Mouse (Mus musculus): Measurements from ENCODE around the gene Apoh. TPM values are rescaled to one million over a fixed set of nuclear protein-coding genes. Genes with fewer than 3 reads are reported as not detected.

Apoh gene
- polyA plus RNA-seq, 1 experiment from 2014 or later: not detected

DNA sequence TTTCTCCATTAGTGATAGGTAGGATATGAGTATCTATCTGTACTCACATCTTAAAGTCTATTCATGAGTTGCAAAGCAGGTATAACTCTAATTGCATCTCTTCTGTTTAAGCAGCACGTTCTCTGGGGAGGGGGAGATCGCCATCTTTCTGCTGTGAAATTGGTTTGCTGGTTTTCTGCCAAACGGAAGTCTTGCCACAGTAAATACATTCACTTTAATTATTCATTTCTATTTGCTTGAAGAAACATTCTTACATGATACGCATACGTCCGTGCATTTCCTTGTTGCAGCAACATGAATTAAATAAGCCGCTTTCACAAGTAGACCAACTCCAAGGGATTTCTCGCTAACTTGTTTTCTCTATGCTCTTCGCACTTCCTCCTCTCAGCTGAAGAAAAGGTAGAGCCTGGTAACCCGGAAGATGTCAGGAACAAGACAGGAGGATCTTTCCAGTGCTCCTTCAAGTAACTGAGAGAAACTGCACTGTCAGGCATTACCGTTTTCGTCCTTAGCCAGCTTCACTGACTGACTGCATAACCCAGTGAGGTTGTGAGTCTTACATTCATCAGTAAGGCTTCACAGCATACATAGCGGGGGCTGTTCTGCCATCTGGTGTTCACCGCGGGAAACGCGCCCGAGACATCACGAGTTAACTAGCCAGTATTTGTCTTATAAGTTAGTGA, 34.7 kb downstream of the Apoh start:
- H3K27me3 ChIP-seq (ENCODE audit: control insufficient read depth, insufficient read depth, low read length): no peaks in the 10 kb centered on the region
- no peaks in the 10 kb centered on the region; the same call in 1 of the 2 replicates for H3K9me3 ChIP-seq (ENCODE audit: control insufficient read depth, low read length)
- no peak overlapping the region for H3K4me2 ChIP-seq (ENCODE audit: low read depth, severe bottlenecking)
- no peaks in the 10 kb centered on the region for H3K36me3 ChIP-seq (ENCODE audit: control insufficient read depth, insufficient read depth, low read length)
- no peak overlapping the region for H3K9ac ChIP-seq (ENCODE audit: low read length)
- DNase-seq (ENCODE audit: low spot score) (peak; percentile 88), ATAC-seq (ENCODE audit: insufficient number of reproducible peaks, low FRiP score, low TSS enrichment, low read depth) (no peak)
- whole genome bisulfite sequencing: 45% methylated on average over 19 of the region's 19 CpGs
- no peak overlapping the region for H3K4me3 ChIP-seq (ENCODE audit: low read depth, low read length)
- H3K27ac ChIP-seq (replicated peaks; ENCODE audit: low read depth, low read length): no peak overlapping the region
- H3K4me1 ChIP-seq (ENCODE audit: control insufficient read depth, insufficient read depth, low read length): no peaks in the 10 kb centered on the region

DNA sequence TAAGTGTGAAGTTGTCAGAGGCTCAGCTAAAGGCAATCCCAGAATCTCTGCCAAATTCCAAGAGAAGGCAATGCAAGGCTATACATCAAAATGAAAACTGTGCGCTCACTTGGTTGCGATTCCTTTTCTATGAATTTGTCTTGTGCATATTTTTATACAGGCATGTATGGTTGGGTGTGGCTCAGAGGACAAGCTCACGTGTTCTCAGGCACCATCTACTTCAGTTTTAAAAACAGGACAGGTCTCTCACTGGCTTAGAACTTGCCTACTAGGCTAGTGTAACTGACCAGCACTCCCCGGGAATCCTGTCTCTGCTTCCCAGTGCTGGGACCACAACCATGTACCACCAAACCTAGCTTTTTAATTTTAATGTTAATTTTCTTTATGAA, 35.2 kb downstream of the Apoh start:
- no peak overlapping the region for H3K9ac ChIP-seq (ENCODE audit: low read length)
- no peak overlapping the region for H3K4me2 ChIP-seq (ENCODE audit: low read depth, severe bottlenecking)
- no peak overlapping the region for H3K27ac ChIP-seq (replicated peaks; ENCODE audit: low read depth, low read length)
- H3K4me1 ChIP-seq (ENCODE audit: control insufficient read depth, insufficient read depth, low read length): no peaks in the 10 kb centered on the region
- no peak for DNase-seq (ENCODE audit: low spot score)
- H3K27me3 ChIP-seq (ENCODE audit: control insufficient read depth, insufficient read depth, low read length): no peaks in the 10 kb centered on the region
- H3K4me3 ChIP-seq (ENCODE audit: low read depth, low read length): no peak overlapping the region
- no peak for ATAC-seq (ENCODE audit: insufficient number of reproducible peaks, low FRiP score, low TSS enrichment, low read depth)
- 78% methylated on average over 4 of the region's 4 CpGs for WGBS
- no peaks in the 10 kb centered on the region for H3K36me3 ChIP-seq (ENCODE audit: control insufficient read depth, insufficient read depth, low read length)
- no peaks in the 10 kb centered on the region; the same call in 1 of the 2 replicates for H3K9me3 ChIP-seq (ENCODE audit: control insufficient read depth, low read length)

DNA sequence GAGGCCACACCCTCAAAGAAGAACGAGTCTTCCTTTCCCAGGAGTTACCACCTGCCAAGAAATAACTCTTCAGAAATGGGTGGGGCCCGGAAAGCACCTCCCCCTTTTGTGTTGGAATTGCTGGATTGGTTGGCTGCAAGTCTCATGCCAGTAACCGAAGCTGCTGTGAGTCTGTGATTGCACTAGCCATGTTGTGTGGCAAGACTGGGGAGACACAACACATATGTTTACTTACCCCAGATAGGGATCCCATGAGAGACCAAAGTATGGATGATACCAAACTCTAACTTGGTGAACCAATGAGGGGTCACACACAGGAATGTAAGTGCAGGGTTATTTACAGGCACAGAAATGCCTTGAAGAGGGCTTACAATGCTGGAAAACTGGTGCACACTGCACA, 39.5 kb downstream of the Apoh start:
- no peak overlapping the region for H3K4me3 ChIP-seq (ENCODE audit: low read depth, low read length)
- H3K27me3 ChIP-seq (ENCODE audit: control insufficient read depth, insufficient read depth, low read length): no peaks in the 10 kb centered on the region
- no peak for DNase-seq (ENCODE audit: low spot score)
- no peak overlapping the region for H3K9ac ChIP-seq (ENCODE audit: low read length)
- no peaks in the 10 kb centered on the region for H3K4me1 ChIP-seq (ENCODE audit: control insufficient read depth, insufficient read depth, low read length)
- ATAC-seq (ENCODE audit: insufficient number of reproducible peaks, low FRiP score, low TSS enrichment, low read depth): no peak
- no peak overlapping the region for H3K27ac ChIP-seq (replicated peaks; ENCODE audit: low read depth, low read length)
- no peaks in the 10 kb centered on the region for H3K36me3 ChIP-seq (ENCODE audit: control insufficient read depth, insufficient read depth, low read length)
- H3K4me2 ChIP-seq (ENCODE audit: low read depth, severe bottlenecking): no peak overlapping the region
- WGBS: 78% methylated on average over 3 of the region's 3 CpGs
- no peaks in the 10 kb centered on the region; the same call in 1 of the 2 replicates for H3K9me3 ChIP-seq (ENCODE audit: control insufficient read depth, low read length)

DNA sequence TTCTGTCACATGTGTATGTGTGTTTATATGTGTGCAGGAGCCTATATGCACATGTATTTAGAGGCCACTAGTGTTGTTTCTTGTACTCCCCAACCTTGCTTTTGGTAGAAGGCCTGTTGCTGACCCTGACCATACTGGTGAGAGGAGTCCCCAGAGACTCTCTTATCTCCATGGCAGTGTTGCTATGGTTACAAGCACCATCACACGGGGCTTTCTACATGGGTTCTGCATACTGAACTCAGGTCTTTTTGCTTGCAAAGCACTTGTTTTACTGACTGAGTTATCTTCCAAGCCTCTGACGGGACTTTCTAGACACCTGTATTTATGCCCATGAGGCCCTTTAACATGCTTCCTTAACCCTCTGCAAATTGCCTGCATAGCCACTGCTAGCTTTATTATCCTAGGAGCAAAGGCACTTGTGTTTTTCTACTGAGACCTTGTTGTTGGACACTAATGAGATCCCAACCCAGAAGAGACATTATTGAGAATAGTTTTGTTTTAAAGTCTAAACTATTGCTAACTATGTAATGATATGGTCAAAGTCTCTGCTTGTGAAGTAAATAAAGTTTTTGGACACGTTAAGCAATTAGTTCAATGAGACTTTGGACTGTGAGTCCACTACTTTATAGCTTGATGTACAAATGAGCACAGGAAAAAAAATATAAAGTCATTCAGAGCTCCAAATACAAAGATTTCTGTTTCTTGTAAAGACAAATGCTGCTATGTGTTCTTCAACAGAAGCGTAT, 41.9 kb downstream of the Apoh start:
- Histone ChIP-seq H3K9ac (ENCODE audit: low read length) (no peak overlapping the region), H3K4me3 (ENCODE audit: low read depth, low read length) (no peak overlapping the region), H3K9me3 (ENCODE audit: control insufficient read depth, low read length) (no peaks in the 10 kb centered on the region; the same call in 1 of the 2 replicates), H3K36me3 (ENCODE audit: control insufficient read depth, insufficient read depth, low read length) (no peaks in the 10 kb centered on the region), H3K4me2 (ENCODE audit: low read depth, severe bottlenecking) (no peak overlapping the region), H3K27me3 (ENCODE audit: control insufficient read depth, insufficient read depth, low read length) (no peaks in the 10 kb centered on the region), H3K27ac (replicated peaks; ENCODE audit: low read depth, low read length) (no peak overlapping the region), H3K4me1 (ENCODE audit: control insufficient read depth, insufficient read depth, low read length) (no peaks in the 10 kb centered on the region)
- ATAC-seq (ENCODE audit: insufficient number of reproducible peaks, low FRiP score, low TSS enrichment, low read depth): no peak
- 70% methylated on average over 4 of the region's 4 CpGs for WGBS
- no peak for DNase-seq (ENCODE audit: low spot score)

DNA sequence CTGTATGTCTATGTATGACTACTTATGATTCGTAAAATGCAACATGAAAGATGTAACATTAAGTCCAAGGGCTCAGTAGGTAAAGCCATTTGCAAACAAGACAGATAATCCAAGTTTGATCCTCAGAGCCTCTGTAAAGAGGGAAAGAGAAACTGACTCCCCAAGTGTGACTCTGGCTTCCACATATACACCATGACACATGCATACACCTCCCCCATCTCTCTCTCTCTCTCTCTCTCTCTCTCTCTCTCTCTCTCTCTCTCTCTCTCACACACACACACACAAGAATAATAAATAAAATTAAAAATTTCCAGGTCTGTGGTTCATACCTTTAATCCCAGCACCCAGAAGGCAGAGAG, 42.5 kb downstream of the Apoh start:
- H3K27ac ChIP-seq (replicated peaks; ENCODE audit: low read depth, low read length): no peak overlapping the region
- WGBS: 93% methylated on average over 1 of the region's 1 CpGs
- no peak overlapping the region for H3K4me2 ChIP-seq (ENCODE audit: low read depth, severe bottlenecking)
- no peaks in the 10 kb centered on the region for H3K4me1 ChIP-seq (ENCODE audit: control insufficient read depth, insufficient read depth, low read length)
- no peak for ATAC-seq (ENCODE audit: insufficient number of reproducible peaks, low FRiP score, low TSS enrichment, low read depth)
- DNase-seq (ENCODE audit: low spot score): no peak
- H3K9ac ChIP-seq (ENCODE audit: low read length): no peak overlapping the region
- no peak overlapping the region for H3K4me3 ChIP-seq (ENCODE audit: low read depth, low read length)
- H3K27me3 ChIP-seq (ENCODE audit: control insufficient read depth, insufficient read depth, low read length): no peaks in the 10 kb centered on the region
- no peaks in the 10 kb centered on the region for H3K36me3 ChIP-seq (ENCODE audit: control insufficient read depth, insufficient read depth, low read length)
- no peaks in the 10 kb centered on the region; the same call in 1 of the 2 replicates for H3K9me3 ChIP-seq (ENCODE audit: control insufficient read depth, low read length)

DNA sequence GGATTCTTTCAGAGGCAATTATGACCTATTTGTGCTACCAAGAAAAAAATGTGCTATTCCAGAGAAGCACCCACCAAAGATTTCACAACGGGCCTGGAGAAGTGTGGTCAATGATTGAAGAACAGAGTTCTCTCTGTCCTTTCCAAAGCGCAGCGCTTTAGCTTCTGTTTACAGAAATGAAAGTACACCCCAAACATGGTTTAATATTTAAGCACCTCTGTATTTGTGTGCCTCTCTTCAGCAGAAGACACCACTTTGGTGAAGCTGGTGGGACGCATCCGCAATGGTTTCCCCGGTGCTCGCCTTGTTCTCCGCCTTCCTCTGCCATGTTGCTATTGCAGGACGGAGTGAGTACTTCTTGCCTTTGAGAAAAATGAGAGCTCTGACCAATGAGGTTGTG, 51.9 kb downstream of the Apoh start:
- Histone ChIP-seq H3K27ac (replicated peaks; ENCODE audit: low read depth, low read length) (no peak overlapping the region), H3K9me3 (ENCODE audit: control insufficient read depth, low read length) (no peaks in the 10 kb centered on the region), H3K4me1 (ENCODE audit: control insufficient read depth, insufficient read depth, low read length) (no peaks in the 10 kb centered on the region), H3K9ac (ENCODE audit: low read length) (no peak overlapping the region), H3K4me3 (ENCODE audit: low read depth, low read length) (no peak overlapping the region), H3K36me3 (ENCODE audit: control insufficient read depth, insufficient read depth, low read length) (no peaks in the 10 kb centered on the region), H3K27me3 (ENCODE audit: control insufficient read depth, insufficient read depth, low read length) (no peaks in the 10 kb centered on the region), H3K4me2 (ENCODE audit: low read depth, severe bottlenecking) (no peak overlapping the region)
- 95% methylated on average over 9 of the region's 9 CpGs for WGBS
- DNase-seq (ENCODE audit: low spot score) (no peak), ATAC-seq (ENCODE audit: insufficient number of reproducible peaks, low FRiP score, low TSS enrichment, low read depth) (no peak)

DNA sequence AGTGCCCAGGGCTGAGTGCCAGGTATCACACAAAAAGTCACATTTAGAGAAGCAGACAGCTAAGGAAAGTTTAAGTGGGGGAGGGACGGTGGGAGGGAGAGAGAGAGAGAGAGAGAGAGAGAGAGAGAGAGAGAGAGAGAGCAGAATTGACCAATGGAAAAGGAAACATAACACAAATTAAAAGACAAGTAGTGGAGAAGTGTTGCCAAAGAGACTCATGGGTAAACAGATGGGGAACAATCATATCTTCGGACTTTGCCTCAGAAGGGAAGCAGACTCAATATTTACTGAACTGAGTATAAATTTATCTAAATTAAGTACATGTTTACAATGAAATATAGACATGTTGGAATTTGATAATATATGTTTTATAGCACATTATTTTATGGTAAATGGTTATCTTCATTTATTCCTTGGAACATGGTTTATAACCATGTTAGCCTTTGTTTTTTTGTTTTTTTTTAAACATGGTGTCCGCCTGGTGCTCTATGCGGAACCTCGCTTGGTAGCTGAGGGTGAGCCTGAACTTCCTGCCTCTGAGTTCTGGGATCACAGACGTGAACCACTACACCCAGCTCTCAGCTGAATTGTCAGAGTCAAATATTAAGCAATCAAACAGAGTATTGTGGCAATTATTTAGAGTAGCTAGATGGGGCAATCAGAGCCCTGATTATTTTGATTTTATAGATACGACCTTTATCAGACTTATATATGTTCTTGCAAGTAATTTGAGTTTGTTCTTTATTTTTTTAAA, 53.1 kb downstream of the Apoh start:
- H3K9ac ChIP-seq (ENCODE audit: low read length): no peak overlapping the region
- H3K36me3 ChIP-seq (ENCODE audit: control insufficient read depth, insufficient read depth, low read length): no peaks in the 10 kb centered on the region
- no peak for DNase-seq (ENCODE audit: low spot score)
- ATAC-seq (ENCODE audit: insufficient number of reproducible peaks, low FRiP score, low TSS enrichment, low read depth): no peak
- no peak overlapping the region for H3K4me3 ChIP-seq (ENCODE audit: low read depth, low read length)
- no peak overlapping the region for H3K4me2 ChIP-seq (ENCODE audit: low read depth, severe bottlenecking)
- no peak overlapping the region for H3K27ac ChIP-seq (replicated peaks; ENCODE audit: low read depth, low read length)
- H3K27me3 ChIP-seq (ENCODE audit: control insufficient read depth, insufficient read depth, low read length): no peaks in the 10 kb centered on the region
- 88% methylated on average over 7 of the region's 7 CpGs for WGBS
- H3K4me1 ChIP-seq (ENCODE audit: control insufficient read depth, insufficient read depth, low read length): no peaks in the 10 kb centered on the region
- no peaks in the 10 kb centered on the region for H3K9me3 ChIP-seq (ENCODE audit: control insufficient read depth, low read length)

DNA sequence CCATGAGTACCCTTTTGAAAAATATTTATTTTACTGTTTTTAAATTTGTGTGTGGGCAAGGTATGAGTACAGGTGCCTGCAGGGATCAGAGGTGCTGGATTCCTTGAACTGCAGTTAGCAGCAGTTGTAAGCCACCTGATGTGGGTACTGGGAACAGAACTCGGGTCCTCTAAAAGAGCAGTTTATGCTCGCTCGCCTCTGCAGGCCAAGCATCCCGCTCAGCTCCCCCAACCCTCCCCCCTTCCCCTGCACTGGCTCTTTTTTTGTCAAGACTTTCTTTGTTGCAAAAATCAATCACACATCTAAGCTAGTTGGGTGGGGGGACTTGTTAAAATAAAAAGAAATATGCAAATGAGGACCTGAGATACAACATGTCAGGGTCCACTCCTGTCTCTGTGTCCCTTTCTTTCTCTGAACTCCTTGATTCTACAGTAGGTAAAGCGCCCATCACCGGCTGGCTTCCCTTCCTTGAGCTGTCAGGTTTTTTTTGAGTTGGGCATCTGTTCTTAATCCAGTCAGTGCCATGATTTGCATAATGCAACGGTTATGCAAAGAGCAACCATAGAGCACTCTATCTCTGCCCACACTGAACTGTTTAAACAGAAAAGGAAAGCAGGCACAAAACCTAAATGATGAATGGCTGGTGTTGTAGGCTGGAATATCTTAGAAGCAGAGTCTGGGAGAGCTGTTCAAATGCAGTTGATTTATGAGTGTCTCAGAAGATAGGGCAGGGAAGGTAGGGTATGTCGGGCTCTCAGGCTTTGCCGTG, 66.9 kb downstream of the Apoh start:
- DNase-seq (ENCODE audit: low spot score) (no peak), ATAC-seq (ENCODE audit: insufficient number of reproducible peaks, low FRiP score, low TSS enrichment, low read depth) (no peak)
- H3K9ac ChIP-seq (ENCODE audit: low read length): no peak overlapping the region
- no peak overlapping the region for H3K4me2 ChIP-seq (ENCODE audit: low read depth, severe bottlenecking)
- 72% methylated on average over 7 of the region's 9 CpGs for WGBS
- H3K27ac ChIP-seq (replicated peaks; ENCODE audit: low read depth, low read length): no peak overlapping the region
- no peaks in the 10 kb centered on the region for H3K4me1 ChIP-seq (ENCODE audit: control insufficient read depth, insufficient read depth, low read length)
- no peaks in the 10 kb centered on the region for H3K9me3 ChIP-seq (ENCODE audit: control insufficient read depth, low read length)
- no peak overlapping the region for H3K4me3 ChIP-seq (ENCODE audit: low read depth, low read length)
- no peaks in the 10 kb centered on the region for H3K36me3 ChIP-seq (ENCODE audit: control insufficient read depth, insufficient read depth, low read length)
- H3K27me3 ChIP-seq (ENCODE audit: control insufficient read depth, insufficient read depth, low read length): no peaks in the 10 kb centered on the region
